Mouse (Mus musculus) liver, embryonic 15.5 days (tissue): Measurements from ENCODE around the gene Cntnap2. TPM values are rescaled to one million over a fixed set of nuclear protein-coding genes. Genes with fewer than 3 reads are reported as not detected.

Experiments
- ATAC-seq: fragments of 200-750 bp; cut with Nextera tagmentation; 2 replicates; pipeline ENCODE4 v1.8.0; 2017; ENCODE audit warnings: moderate number of reproducible peaks, mild to moderate bottlenecking, moderate library complexity; ENCODE audit not compliant: insufficient read depth
- H3K27ac ChIP-seq: fragments of 300-500 bp; sonication (generic); replicated peaks from 2 replicates; pipeline ENCODE4 v1.5.1; 2015; ENCODE audit warnings: mild to moderate bottlenecking, inconsistent platforms
- H3K27me3 ChIP-seq: fragments of 300-500 bp; sonication (generic); 2 replicates; pipeline ENCODE4 v1.6.1; 2015; ENCODE audit warnings: mild to moderate bottlenecking, inconsistent platforms
- H3K36me3 ChIP-seq: fragments of 300-500 bp; sonication (generic); replicated peaks from 2 replicates; pipeline ENCODE4 v1.6.1; 2015; ENCODE audit warnings: moderate library complexity, mild to moderate bottlenecking, inconsistent platforms
- H3K4me1 ChIP-seq: fragments of 300-500 bp; sonication (generic); replicated peaks from 2 replicates; pipeline ENCODE4 v1.6.1; 2015; ENCODE audit warnings: inconsistent platforms
- H3K4me2 ChIP-seq: fragments of 300-500 bp; sonication (generic); 2 replicates; pipeline ENCODE4 v1.6.1; 2015; ENCODE audit warnings: moderate library complexity, mild to moderate bottlenecking, inconsistent platforms
- H3K4me3 ChIP-seq: fragments of 300-500 bp; sonication (generic); replicated peaks from 2 replicates; pipeline ENCODE4 v1.5.1; 2015; ENCODE audit warnings: mild to moderate bottlenecking, inconsistent platforms
- H3K9ac ChIP-seq: fragments of 300-500 bp; sonication (generic); 2 replicates; pipeline ENCODE4 v1.6.1; 2015; ENCODE audit warnings: moderate library complexity, mild to moderate bottlenecking, inconsistent platforms
- H3K9me3 ChIP-seq: fragments of 300-500 bp; sonication (generic); replicated peaks from 2 replicates; pipeline ENCODE4 v1.6.1; 2016; ENCODE audit warnings: inconsistent platforms
- WGBS: fragments of 180-500 bp; shearing (Covaris S2); methylation state at CpG from one replicate; pipeline ENCODE4 v1.1.7; 2015; ENCODE audit warnings: mixed read lengths; ENCODE audit not compliant: insufficient replicate concordance; 5-methylcytosine and 5-hydroxymethylcytosine counted together
- polyA plus RNA-seq: library from polyadenylated mRNA; unstranded; fragments of >200 nt; fragmentation: Nextera tagmentation; extraction: Ambion mirVana; gene quantifications from 2 replicates; pipeline ENCODE4 v1.2.1, GENCODE M21; 2015

Cntnap2 gene
- polyA plus RNA-seq, 1 experiment from 2014 or later = 0.43 TPM

GRCm38 (mm10) chr6:47228676-47229317, 2169.6 kb downstream of the Cntnap2 start:
- H3K4me3 ChIP-seq = no peak overlapping the region
- no peak overlapping the region for H3K9ac ChIP-seq
- no peak overlapping the region for H3K4me2 ChIP-seq
- ATAC-seq = no peak
- H3K36me3 ChIP-seq = no peaks in the 10 kb centered on the region
- H3K27me3 ChIP-seq = no peaks in the 10 kb centered on the region
- no peaks in the 10 kb centered on the region for H3K9me3 ChIP-seq
- WGBS = 52% methylated on average over 7 of the region's 7 CpGs
- no peaks in the 10 kb centered on the region for H3K4me1 ChIP-seq
- H3K27ac ChIP-seq = no peak overlapping the region

DNA sequence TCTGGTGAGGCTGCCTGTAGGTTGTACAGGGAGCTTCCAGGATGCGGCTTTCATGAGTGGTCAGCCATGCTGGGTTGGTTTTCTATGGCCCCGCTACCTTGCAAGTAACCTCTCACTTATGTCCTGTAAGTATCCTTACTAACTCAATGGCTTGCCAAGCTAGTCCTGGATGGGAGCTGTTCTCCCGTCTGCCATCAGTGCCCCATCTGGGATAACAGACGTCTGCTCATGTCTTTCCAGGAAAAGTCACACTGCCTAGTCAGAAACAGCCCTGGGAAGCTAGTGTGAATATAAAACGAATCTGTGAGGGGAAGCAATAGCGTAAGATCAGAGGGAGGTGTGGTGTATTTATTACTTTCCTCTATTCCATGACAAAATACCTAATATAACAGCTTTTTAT, 2172.4 kb downstream of the Cntnap2 start:
- no peak overlapping the region for H3K4me3 ChIP-seq
- WGBS = 51% methylated on average over 6 of the region's 6 CpGs
- no peaks in the 10 kb centered on the region for H3K4me1 ChIP-seq
- H3K27me3 ChIP-seq = no peaks in the 10 kb centered on the region
- H3K9me3 ChIP-seq = no peaks in the 10 kb centered on the region
- H3K36me3 ChIP-seq = no peaks in the 10 kb centered on the region
- no peak overlapping the region for H3K9ac ChIP-seq
- ATAC-seq = no peak
- H3K4me2 ChIP-seq = no peak overlapping the region
- H3K27ac ChIP-seq = no peak overlapping the region

DNA sequence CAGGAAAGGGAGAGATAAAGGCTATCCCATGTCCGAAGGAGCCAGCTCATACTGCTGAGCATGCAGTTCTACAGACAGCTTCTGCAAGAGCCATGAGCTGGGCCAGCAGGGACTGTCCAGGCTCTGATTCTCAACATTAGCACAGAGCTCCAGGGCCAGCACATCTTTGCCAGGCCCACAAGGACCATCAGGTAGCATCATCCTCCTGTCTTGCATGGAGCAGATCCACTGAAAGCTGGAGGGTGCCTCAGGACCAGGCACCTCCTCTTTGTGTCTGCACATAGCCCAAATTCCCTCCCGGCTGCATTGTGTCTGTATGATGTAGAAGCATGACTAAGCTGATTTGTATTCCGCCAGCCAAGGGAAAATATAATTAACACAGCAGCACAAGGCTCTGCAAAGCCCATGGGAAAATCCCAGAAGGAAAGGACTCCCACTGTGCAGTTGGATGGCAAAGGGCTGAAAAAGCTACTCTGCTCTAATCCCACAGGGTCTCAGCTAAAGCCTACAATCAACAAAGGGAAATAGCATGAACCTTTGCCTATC, 2180.3 kb downstream of the Cntnap2 start:
- no peaks in the 10 kb centered on the region for H3K36me3 ChIP-seq
- WGBS = 39% methylated on average over 3 of the region's 3 CpGs

GRCm38 (mm10) chr6:47241379-47241778, 2182.2 kb downstream of the Cntnap2 start:
- H3K9me3 ChIP-seq = no peaks in the 10 kb centered on the region
- no peak overlapping the region for H3K4me3 ChIP-seq
- ATAC-seq = 0 out of 2 replicates have a peak, but pooled peaks have one; percentile 28
- H3K4me2 ChIP-seq = no peak overlapping the region
- no peak overlapping the region for H3K9ac ChIP-seq
- no peak overlapping the region for H3K27ac ChIP-seq
- H3K4me1 ChIP-seq = peaks cover 6% of the 10 kb centered on the region; the same call in 1 of the 2 replicates
- no peaks in the 10 kb centered on the region for H3K27me3 ChIP-seq
- H3K36me3 ChIP-seq = no peaks in the 10 kb centered on the region

More for the DNA sequence above, 2180.3 kb downstream of the Cntnap2 start:
- Histone ChIP-seq H3K9me3 (no peaks in the 10 kb centered on the region), H3K9ac (no peak overlapping the region), H3K4me2 (no peak overlapping the region), H3K27me3 (no peaks in the 10 kb centered on the region), H3K4me1 (peaks cover 3% of the 10 kb centered on the region; the same call in 1 of the 2 replicates), H3K27ac (no peak overlapping the region), H3K4me3 (no peak overlapping the region)
- no peak for ATAC-seq

DNA sequence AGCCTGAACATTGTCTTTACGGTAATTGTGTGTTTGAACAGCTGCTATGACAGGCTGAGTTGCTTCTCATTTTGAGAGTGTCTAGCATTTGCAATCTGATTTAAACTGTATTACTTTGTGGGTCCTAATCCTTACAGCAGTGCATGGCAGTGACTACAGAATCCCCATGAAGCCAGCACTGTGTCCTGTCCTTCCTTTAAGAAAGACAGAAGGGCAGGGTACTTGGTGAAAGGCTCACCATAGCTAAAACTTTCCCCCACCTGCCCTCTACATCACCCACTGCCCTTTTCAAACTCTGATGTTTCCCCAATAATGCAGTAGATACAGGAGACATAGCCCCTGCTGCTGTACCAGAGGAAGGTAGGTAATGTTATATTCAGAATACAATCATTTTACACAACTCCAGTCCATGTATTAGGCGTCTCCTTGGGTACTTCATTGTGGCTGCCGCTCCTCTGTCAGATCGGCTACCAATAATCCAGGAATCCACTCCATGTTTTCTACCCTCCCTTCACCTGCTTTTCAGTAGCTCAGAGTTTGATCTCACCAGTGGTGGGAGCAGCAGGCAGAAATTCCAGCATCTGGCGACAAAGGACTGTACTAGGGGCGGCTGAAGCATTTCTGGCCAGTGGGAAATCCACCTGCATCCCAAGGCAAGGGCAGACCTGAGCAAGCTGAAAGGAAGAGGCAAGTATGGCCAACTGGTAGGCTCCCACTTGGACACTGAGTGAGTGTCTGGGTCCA, 2184.9 kb downstream of the Cntnap2 start:
- Histone ChIP-seq H3K27ac (no peak overlapping the region), H3K4me2 (peak overlapping the region; percentile 29), H3K9ac (no peak overlapping the region), H3K4me1 (peaks cover 6% of the 10 kb centered on the region; the same call in 1 of the 2 replicates), H3K4me3 (no peak overlapping the region; the same call in 1 of the 2 replicates), H3K36me3 (no peaks in the 10 kb centered on the region), H3K27me3 (no peaks in the 10 kb centered on the region), H3K9me3 (no peaks in the 10 kb centered on the region)
- ATAC-seq = peak; percentile 40; the same call in 1 of the 2 replicates
- WGBS = 19% methylated on average over 6 of the region's 6 CpGs

DNA sequence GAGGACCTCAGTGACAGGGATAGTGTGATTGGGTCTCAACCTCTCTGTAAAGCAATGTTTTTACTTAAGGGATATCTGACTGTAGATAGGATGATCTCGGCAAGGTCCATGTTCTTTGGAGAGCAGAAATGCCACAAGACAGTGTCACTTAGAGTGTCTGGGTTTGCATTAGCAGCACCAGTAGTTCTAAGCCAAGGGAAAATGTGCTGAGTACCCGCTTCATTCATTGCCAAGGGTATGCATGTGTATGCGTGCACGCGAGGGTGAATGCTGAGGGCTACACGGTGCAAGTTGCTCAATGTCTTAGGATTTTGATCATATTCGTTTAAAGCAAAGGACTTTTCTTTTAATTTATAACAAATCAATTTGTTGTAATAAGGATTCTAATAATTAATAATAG, 2185.5 kb downstream of the Cntnap2 start:
- 32% methylated on average over 7 of the region's 7 CpGs for WGBS
- Histone ChIP-seq H3K9ac (no peak overlapping the region), H3K9me3 (no peaks in the 10 kb centered on the region), H3K4me3 (no peak overlapping the region; the same call in 1 of the 2 replicates), H3K36me3 (no peaks in the 10 kb centered on the region), H3K27me3 (no peaks in the 10 kb centered on the region), H3K4me2 (peak overlapping the region; percentile 29), H3K4me1 (peaks cover 6% of the 10 kb centered on the region; the same call in 1 of the 2 replicates), H3K27ac (no peak overlapping the region)
- ATAC-seq = no peak

DNA sequence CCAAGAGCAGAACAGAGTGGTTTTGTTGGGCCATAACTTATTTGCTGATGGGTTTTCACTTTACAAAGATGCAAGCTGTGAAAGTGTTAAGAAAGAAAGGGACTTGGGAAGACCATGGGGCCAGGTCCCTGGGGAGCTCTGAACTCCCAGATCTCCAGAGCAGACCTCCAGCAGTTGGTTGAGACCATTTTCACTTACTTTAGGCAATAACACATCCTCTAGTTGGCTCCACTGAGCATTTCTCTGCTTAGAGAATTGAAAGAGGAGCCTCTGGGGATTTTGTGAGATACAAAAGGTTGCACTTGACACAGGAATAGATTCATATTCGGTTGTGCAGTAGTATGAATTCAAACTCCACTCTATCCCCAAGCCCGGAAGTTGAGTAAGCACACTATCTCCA, 2196.1 kb downstream of the Cntnap2 start:
- 54% methylated on average over 2 of the region's 2 CpGs for WGBS
- ATAC-seq = no peak
- H3K9me3 ChIP-seq = no peaks in the 10 kb centered on the region
- no peak overlapping the region for H3K9ac ChIP-seq
- no peaks in the 10 kb centered on the region for H3K27me3 ChIP-seq
- H3K36me3 ChIP-seq = no peaks in the 10 kb centered on the region
- H3K4me1 ChIP-seq = peaks cover 9% of the 10 kb centered on the region
- no peak overlapping the region for H3K27ac ChIP-seq
- no peak overlapping the region for H3K4me3 ChIP-seq
- no peak overlapping the region for H3K4me2 ChIP-seq

DNA sequence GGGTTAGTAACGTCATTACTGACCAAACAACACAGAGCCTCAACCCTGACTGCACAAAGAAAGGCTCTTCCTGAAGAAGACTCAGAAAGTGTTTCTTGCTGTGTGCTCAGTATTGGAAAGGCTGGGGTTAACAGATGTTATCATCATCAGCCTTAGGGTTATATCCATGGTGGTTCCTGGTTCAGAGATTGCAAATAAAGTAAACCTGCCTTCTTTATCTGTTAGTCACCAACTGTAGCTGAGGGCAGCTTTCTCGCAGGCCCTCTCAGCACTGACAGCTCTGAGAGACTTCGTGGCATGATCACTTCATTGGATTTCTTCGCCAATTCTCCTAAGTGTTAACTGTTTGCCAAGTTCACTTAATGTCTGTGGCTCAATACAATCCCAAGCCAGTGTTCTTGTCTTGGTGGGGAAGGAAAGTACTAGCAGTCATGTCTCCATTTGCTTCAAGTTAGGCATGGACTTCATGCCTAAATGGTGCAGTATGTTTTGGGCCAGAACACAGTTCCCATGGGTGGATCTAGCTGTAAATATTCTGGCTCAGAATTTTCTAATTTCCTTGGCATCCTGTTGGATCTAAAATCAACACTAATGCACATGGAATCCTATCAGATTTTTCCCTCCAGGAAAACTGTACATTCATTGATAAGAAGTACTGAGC, 2197.2 kb downstream of the Cntnap2 start:
- H3K4me2 ChIP-seq = no peak overlapping the region
- no peaks in the 10 kb centered on the region for H3K9me3 ChIP-seq
- no peak for ATAC-seq
- no peak overlapping the region for H3K9ac ChIP-seq
- no peaks in the 10 kb centered on the region for H3K36me3 ChIP-seq
- 39% methylated on average over 4 of the region's 4 CpGs for WGBS
- no peaks in the 10 kb centered on the region for H3K27me3 ChIP-seq
- no peak overlapping the region for H3K4me3 ChIP-seq
- H3K27ac ChIP-seq = no peak overlapping the region
- peaks cover 9% of the 10 kb centered on the region for H3K4me1 ChIP-seq

GRCm38 (mm10) chr6:47256918-47257506, 2197.9 kb downstream of the Cntnap2 start:
- Histone ChIP-seq H3K27ac (no peak overlapping the region), H3K36me3 (no peaks in the 10 kb centered on the region), H3K4me2 (no peak overlapping the region), H3K9ac (no peak overlapping the region), H3K4me3 (no peak overlapping the region), H3K27me3 (no peaks in the 10 kb centered on the region), H3K9me3 (no peaks in the 10 kb centered on the region), H3K4me1 (peaks cover 9% of the 10 kb centered on the region)
- 33% methylated on average over 3 of the region's 3 CpGs for WGBS
- no peak for ATAC-seq

- WGBS = 23% methylated on average over 3 of the region's 3 CpGs
- no peak overlapping the region for H3K4me3 ChIP-seq
Measured at GRCm38 (mm10) chr6:47259626-47260114, 2200.5 kb downstream of the Cntnap2 start.

More at GRCm38 (mm10) chr6:47259626-47260114, 2200.5 kb downstream of the Cntnap2 start:
- no peaks in the 10 kb centered on the region for H3K9me3 ChIP-seq
- H3K36me3 ChIP-seq = no peaks in the 10 kb centered on the region
- H3K4me1 ChIP-seq = peaks cover 9% of the 10 kb centered on the region
- no peak overlapping the region for H3K27ac ChIP-seq
- no peak overlapping the region for H3K9ac ChIP-seq
- no peaks in the 10 kb centered on the region for H3K27me3 ChIP-seq
- ATAC-seq = no peak
- no peak overlapping the region for H3K4me2 ChIP-seq
